Mouse (Mus musculus): ENCODE data around the gene Lrmp.

GRCm38 (mm10) chr6:145182044-145182443 lies 66.6 kb downstream of the Lrmp start:
- no peak for TF ChIP-seq CTCF (IDR thresholded peaks at IDR 0.05; ENCODE audit: control insufficient read depth, insufficient read depth, low read length)
- TF ChIP-seq POLR2A (IDR thresholded peaks at IDR 0.05; ENCODE audit: borderline replicate concordance, control insufficient read depth, low read depth, low read length): no peak

Measured in bone marrow, adult 2 months (tissue).